Mouse (Mus musculus) heart, embryonic 15.5 days (tissue): ENCODE measurements around the gene Cers5. TPM values are rescaled to one million over a fixed set of nuclear protein-coding genes. Genes with fewer than 3 reads are reported as not detected.
A peak's percentile ranks its signal among the peaks of the same experiment; 100 is the strongest.

ENCODE experiments used
- ATAC-seq: fragments of 200-750 bp; cut with Nextera tagmentation; replicated peaks from 2 replicates; pipeline ENCODE4 v1.8.0; 2017; ENCODE audit warnings: low read depth, moderate TSS enrichment; ENCODE audit not compliant: insufficient number of reproducible peaks, insufficient read depth, low FRiP score
- H3K27ac ChIP-seq: fragments of 300-500 bp; sonication (generic); 2 replicates; pipeline ENCODE4 v1.5.1; 2015; ENCODE audit warnings: mild to moderate bottlenecking, inconsistent platforms
- H3K27me3 ChIP-seq: fragments of 300-500 bp; sonication (generic); 2 replicates; pipeline ENCODE4 v1.6.1; 2015; ENCODE audit warnings: inconsistent platforms
- H3K36me3 ChIP-seq: fragments of 300-500 bp; sonication (generic); 2 replicates; pipeline ENCODE4 v1.6.1; 2015; ENCODE audit warnings: mild to moderate bottlenecking, inconsistent platforms
- H3K4me1 ChIP-seq: fragments of 300-500 bp; sonication (generic); replicated peaks from 2 replicates; pipeline ENCODE4 v1.6.1; 2015; ENCODE audit warnings: inconsistent platforms
- H3K4me2 ChIP-seq: fragments of 300-500 bp; sonication (generic); 2 replicates; pipeline ENCODE4 v1.6.1; 2015; ENCODE audit warnings: inconsistent platforms, mild to moderate bottlenecking, moderate library complexity
- H3K4me3 ChIP-seq: fragments of 300-500 bp; sonication (generic); 2 replicates; pipeline ENCODE4 v1.5.1; 2015; ENCODE audit warnings: mild to moderate bottlenecking, inconsistent platforms
- H3K9ac ChIP-seq: fragments of 300-500 bp; sonication (generic); 2 replicates; pipeline ENCODE4 v1.6.1; 2015; ENCODE audit warnings: mild to moderate bottlenecking, inconsistent platforms
- H3K9me3 ChIP-seq: fragments of 300-500 bp; sonication (generic); replicated peaks from 2 replicates; pipeline ENCODE4 v1.6.1; 2016; ENCODE audit warnings: inconsistent platforms
- WGBS: fragments of 180-500 bp; shearing (Covaris S2); methylation state at CpG from one replicate; pipeline ENCODE4 v1.1.7; 2015; ENCODE audit warnings: mixed read lengths; 5-methylcytosine and 5-hydroxymethylcytosine counted together
- polyA plus RNA-seq: library from polyadenylated mRNA; unstranded; fragments of >200 nt; fragmentation: Nextera tagmentation; extraction: Ambion mirVana; gene quantifications from 2 replicates; pipeline ENCODE4 v1.2.1, GENCODE M21; 2015

The Cers5 gene
- polyA plus RNA-seq, 1 experiment from 2014 or later = 47.6 TPM

DNA sequence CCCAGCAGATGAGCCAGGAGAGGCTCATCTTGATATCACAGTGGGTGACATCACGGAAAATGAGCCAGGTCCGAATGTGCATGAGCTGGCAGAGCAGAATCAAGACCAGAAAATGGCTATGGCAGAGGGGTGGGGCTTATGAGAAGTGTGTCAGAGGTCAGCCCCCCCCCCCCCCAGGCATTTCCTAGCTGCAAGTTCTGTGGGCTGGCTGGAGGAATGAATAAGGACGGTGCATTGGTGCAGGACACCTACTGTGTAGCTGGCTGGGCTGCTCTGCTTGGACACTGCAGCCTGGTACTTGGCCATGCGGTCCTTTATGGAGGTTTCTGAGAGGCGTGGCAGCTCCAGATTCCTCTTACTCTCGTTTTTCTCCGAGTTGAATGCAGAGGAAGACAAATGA is 33.5 kb upstream of the Cers5 start:
- H3K9me3 ChIP-seq = no peaks in the 10 kb centered on the region
- H3K27me3 ChIP-seq = no peaks in the 10 kb centered on the region
- H3K4me2 ChIP-seq = no peak overlapping the region
- peaks cover 10% of the 10 kb centered on the region; the same call in 1 of the 2 replicates for H3K36me3 ChIP-seq
- ATAC-seq = no peak
- no peak overlapping the region for H3K9ac ChIP-seq
- H3K4me1 ChIP-seq = peaks cover 39% of the 10 kb centered on the region
- H3K27ac ChIP-seq = no peak overlapping the region
- WGBS = 56% methylated on average over 7 of the region's 7 CpGs
- no peak overlapping the region for H3K4me3 ChIP-seq

DNA sequence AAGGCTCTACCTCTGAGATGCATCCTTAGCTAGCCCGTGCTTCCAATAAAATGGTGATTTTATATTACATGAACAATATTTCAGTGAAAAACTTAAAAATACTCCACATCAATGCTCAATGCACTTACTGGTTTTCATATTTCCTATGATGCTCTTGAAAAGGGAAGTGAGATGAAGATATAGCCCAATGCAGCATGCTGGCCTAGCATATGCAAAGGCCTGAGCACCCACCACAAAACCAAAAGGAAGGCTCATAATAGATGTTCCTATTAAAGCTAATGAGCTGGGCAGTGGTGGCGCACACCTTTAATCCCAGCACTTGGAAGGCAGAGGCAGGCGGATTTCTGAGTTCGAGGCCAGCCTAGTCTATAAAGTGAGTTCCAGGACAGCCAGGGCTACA is 33.0 kb upstream of the Cers5 start:
- Histone ChIP-seq H3K27ac (no peak overlapping the region), H3K27me3 (no peaks in the 10 kb centered on the region), H3K9ac (no peak overlapping the region), H3K4me3 (no peak overlapping the region), H3K4me1 (peaks cover 39% of the 10 kb centered on the region), H3K9me3 (no peaks in the 10 kb centered on the region), H3K4me2 (no peak overlapping the region), H3K36me3 (peaks cover 12% of the 10 kb centered on the region; the same call in 1 of the 2 replicates)
- WGBS = 93% methylated on average over 4 of the region's 4 CpGs
- no peak for ATAC-seq

DNA sequence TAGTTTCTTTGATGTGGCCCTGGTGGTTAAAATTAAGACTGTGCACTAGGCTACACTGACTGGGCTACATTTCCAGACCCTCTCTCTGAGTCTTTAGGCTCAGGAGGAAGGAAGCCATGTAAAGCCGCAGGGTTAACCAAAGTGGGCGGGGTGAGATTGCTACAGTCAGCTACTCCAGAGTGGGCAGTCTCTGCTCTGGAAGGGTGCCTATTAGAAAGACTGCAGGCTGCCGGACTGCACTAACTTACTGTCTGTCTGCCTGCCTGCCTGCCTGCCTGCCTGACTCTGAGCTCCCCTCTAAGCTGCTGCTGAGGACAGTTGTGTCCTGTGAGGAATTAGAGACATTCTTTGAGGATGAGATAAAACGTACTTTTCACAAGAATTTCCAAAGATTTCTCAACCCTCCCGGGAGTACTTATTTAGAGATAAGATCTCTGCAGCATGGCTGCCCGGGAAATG is 30.5 kb upstream of the Cers5 start:
- H3K4me2 ChIP-seq = no peak overlapping the region
- H3K27me3 ChIP-seq = no peaks in the 10 kb centered on the region
- H3K27ac ChIP-seq = peak overlapping the region; percentile 86
- no peak overlapping the region for H3K4me3 ChIP-seq
- peak; percentile 68 for ATAC-seq
- no peaks in the 10 kb centered on the region for H3K9me3 ChIP-seq
- peaks cover 21% of the 10 kb centered on the region; the same call in 1 of the 2 replicates for H3K36me3 ChIP-seq
- H3K9ac ChIP-seq = no peak overlapping the region
- peaks cover 36% of the 10 kb centered on the region for H3K4me1 ChIP-seq
- 9% methylated on average over 6 of the region's 6 CpGs for WGBS

DNA sequence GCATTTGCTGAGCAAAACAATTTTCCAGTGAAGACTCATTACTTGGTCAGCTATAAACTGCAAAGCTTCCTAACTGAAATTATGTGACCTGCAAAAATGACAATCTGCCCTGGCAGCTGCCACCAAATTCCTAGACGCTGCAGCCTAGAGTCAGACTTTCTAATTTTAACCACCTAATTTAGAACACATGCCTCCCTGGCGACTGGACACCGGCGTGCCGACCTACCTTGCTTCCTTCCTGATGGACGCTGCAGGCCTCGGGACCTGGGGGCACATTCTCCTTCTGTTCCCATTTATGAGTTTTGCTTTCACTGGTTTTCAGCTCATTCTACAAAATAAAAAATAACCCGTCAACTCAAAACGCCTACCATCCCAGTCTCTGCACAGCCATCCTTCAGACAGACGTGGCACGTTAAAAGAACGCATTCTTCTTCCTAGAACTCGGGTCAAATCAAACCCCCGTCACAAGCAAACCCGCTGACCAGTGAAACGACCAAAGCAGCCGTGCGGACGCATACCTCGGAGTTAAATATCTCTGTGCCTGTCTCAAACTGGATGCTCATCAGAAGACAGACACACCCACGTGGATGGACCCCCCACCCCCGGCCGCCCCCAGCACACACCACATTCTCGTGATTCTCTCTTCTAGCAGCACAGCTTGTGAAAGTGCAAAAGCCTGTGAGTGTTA is 29.3 kb upstream of the Cers5 start:
- no peak for ATAC-seq
- 34% methylated on average over 24 of the region's 24 CpGs for WGBS
- H3K27me3 ChIP-seq = no peaks in the 10 kb centered on the region
- peaks cover 24% of the 10 kb centered on the region; the same call in 1 of the 2 replicates for H3K36me3 ChIP-seq
- H3K9ac ChIP-seq = no peak overlapping the region
- peak overlapping the region; percentile 86 for H3K27ac ChIP-seq
- H3K9me3 ChIP-seq = no peaks in the 10 kb centered on the region
- H3K4me2 ChIP-seq = peak overlapping the region; percentile 39
- no peak overlapping the region for H3K4me3 ChIP-seq
- H3K4me1 ChIP-seq = peaks cover 27% of the 10 kb centered on the region

DNA sequence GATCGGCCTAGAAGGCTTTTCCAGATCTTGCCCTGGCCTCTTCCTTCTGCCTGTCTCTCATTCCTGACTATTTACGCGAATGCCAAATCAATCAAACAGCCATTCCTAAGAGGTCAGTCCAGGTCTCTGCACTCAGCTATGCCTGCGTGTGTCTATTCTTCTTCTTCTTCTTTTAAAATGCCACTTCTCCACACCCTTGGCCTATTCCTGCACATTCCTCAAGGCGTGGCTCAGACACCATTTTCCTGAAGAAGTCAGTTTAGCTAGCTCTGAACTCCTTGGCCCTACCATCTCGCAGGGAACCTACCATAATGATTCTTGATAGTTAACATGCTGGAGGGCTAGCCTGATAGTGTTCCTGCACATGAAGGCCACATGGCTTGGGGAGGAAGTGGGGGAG is 27.0 kb upstream of the Cers5 start:
- no peak overlapping the region for H3K4me2 ChIP-seq
- H3K27me3 ChIP-seq = no peaks in the 10 kb centered on the region
- no peak overlapping the region for H3K9ac ChIP-seq
- H3K4me3 ChIP-seq = no peak overlapping the region
- no peaks in the 10 kb centered on the region for H3K9me3 ChIP-seq
- ATAC-seq = no peak
- H3K27ac ChIP-seq = no peak overlapping the region
- H3K4me1 ChIP-seq = peaks cover 27% of the 10 kb centered on the region
- H3K36me3 ChIP-seq = peaks cover 24% of the 10 kb centered on the region
- 68% methylated on average over 6 of the region's 6 CpGs for WGBS

DNA sequence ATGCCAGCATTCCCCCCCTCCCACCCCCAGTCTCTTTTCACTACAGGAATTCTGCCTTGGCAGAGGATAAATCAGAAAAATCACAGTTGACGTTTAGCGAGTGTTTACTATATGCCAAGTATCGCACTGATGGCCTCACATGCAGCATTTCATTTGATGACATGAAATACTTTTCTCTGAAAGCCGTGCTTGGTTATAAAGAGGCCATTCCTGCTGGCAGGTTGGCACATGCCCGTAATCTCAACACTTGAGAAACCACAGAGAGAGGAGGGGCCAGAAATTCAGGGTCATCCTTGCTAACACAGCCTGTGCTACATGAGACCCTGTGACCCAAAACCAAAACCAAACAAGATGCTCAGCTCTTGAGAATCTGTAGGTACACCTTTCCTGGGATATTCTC is 25.2 kb upstream of the Cers5 start:
- Histone ChIP-seq H3K27me3 (no peaks in the 10 kb centered on the region), H3K4me1 (peaks cover 15% of the 10 kb centered on the region), H3K4me2 (no peak overlapping the region), H3K36me3 (peaks cover 36% of the 10 kb centered on the region), H3K9me3 (no peaks in the 10 kb centered on the region), H3K9ac (no peak overlapping the region), H3K27ac (no peak overlapping the region), H3K4me3 (no peak overlapping the region)
- WGBS = 64% methylated on average over 5 of the region's 5 CpGs
- ATAC-seq = no peak

DNA sequence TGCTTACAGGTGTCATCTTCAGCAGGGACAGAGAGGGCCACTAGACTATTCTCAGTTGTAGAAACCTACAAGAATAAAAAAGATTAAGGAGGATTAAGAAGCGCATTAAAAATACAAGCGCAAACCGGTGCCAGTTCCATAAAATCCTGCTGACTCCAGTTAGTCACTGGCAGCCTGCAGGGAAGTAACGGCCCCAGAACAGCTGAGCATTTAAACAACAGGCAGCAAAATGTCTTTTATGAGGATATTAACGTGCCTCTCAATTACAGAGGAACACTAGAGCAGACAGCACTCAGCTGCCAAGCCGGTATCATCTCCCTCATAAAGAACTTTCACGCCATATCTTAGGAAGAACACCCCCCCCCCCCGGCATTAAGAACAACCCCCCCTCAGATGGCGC is 24.1 kb upstream of the Cers5 start:
- no peak for ATAC-seq
- Histone ChIP-seq H3K4me1 (peaks cover 3% of the 10 kb centered on the region), H3K27me3 (no peaks in the 10 kb centered on the region), H3K4me2 (no peak overlapping the region), H3K36me3 (peaks cover 44% of the 10 kb centered on the region), H3K4me3 (no peak overlapping the region), H3K9me3 (no peaks in the 10 kb centered on the region), H3K27ac (no peak overlapping the region), H3K9ac (no peak overlapping the region)
- 83% methylated on average over 9 of the region's 9 CpGs for WGBS

DNA sequence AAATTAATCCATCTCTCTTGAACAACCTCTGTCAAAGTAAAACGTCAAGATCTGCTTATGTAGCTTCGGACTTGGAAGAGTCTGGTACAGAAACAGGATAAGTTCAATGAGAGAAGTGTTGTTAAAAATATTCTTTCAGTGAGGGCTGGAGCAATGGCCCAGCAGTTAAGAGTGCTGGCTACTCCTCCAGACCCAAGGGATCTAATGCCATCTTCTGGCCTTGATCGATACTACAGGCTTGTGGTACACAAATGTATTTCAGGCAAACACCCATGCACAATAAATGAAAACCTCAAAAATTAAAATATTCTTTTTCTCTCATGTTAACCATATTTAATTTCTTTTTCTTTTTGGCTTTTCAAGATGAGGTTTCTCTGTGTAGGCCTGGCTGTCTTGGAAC is 23.4 kb upstream of the Cers5 start:
- ATAC-seq = no peak
- H3K9me3 ChIP-seq = no peaks in the 10 kb centered on the region
- peaks cover 44% of the 10 kb centered on the region for H3K36me3 ChIP-seq
- no peaks in the 10 kb centered on the region for H3K27me3 ChIP-seq
- H3K4me1 ChIP-seq = no peaks in the 10 kb centered on the region
- no peak overlapping the region for H3K4me2 ChIP-seq
- H3K9ac ChIP-seq = no peak overlapping the region
- H3K27ac ChIP-seq = no peak overlapping the region
- H3K4me3 ChIP-seq = no peak overlapping the region
- WGBS = 86% methylated on average over 3 of the region's 3 CpGs

DNA sequence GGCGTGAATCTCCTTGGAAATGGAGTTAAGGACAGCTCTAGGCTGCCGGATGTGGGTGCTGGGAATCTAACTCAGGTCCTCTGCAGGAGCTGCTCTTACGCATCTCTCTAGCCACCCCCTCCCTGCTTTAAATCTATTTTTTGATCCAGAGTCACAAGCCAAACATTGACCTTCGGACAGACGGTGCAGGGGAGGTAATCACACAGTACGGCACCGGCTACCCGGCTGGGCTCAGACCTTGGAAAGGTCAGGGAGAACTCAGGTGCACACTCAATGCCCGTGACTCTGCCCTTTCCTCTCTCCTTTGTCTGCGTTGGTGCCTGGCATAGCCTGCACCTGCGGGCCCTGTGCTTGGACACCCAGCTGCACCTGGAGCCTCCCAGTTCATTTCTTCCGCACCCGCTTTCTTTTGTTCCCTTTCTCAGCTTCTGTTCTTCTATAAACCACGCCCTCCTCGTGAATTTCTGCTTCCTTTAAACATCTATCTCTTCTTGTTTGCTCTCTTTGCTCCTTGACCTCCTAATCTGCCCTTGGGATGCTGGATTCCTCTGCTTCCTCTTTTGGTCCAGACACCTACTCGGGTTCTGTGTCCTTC is 19.6 kb upstream of the Cers5 start:
- WGBS = 87% methylated on average over 16 of the region's 16 CpGs
- Histone ChIP-seq H3K27me3 (no peaks in the 10 kb centered on the region), H3K27ac (no peak overlapping the region), H3K4me2 (no peak overlapping the region), H3K9me3 (no peaks in the 10 kb centered on the region), H3K36me3 (peaks cover 36% of the 10 kb centered on the region), H3K4me1 (0 out of 2 replicates have a peak, but pooled peaks cover 3% of the 10 kb centered on the region), H3K9ac (no peak overlapping the region), H3K4me3 (no peak overlapping the region)
- no peak for ATAC-seq

DNA sequence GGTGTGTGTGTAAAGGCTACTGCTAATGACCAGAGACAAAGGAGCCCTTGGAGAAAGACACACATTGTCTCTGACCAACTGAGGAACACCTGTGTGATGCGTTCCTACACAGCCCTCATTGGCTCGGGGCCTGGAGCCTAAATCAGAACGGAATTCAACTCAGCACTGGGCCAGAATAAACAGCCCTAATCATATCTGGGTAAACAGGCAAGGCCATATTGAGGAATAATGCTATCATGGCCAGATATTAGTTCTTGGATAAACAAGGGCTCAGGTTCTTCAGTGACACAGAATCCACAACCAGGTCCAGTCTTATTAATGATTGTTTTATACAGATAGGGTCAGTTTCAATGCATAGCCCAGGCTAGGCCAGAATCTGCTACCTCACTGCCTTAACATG is 18.3 kb upstream of the Cers5 start:
- H3K4me2 ChIP-seq = no peak overlapping the region
- no peak overlapping the region for H3K9ac ChIP-seq
- 0 out of 2 replicates have a peak, but pooled peaks cover 3% of the 10 kb centered on the region for H3K4me1 ChIP-seq
- no peaks in the 10 kb centered on the region for H3K27me3 ChIP-seq
- no peak overlapping the region for H3K4me3 ChIP-seq
- H3K36me3 ChIP-seq = peaks cover 34% of the 10 kb centered on the region; the same call in 1 of the 2 replicates
- WGBS = 72% methylated on average over 3 of the region's 3 CpGs
- no peaks in the 10 kb centered on the region for H3K9me3 ChIP-seq
- no peak overlapping the region for H3K27ac ChIP-seq
- ATAC-seq = no peak

DNA sequence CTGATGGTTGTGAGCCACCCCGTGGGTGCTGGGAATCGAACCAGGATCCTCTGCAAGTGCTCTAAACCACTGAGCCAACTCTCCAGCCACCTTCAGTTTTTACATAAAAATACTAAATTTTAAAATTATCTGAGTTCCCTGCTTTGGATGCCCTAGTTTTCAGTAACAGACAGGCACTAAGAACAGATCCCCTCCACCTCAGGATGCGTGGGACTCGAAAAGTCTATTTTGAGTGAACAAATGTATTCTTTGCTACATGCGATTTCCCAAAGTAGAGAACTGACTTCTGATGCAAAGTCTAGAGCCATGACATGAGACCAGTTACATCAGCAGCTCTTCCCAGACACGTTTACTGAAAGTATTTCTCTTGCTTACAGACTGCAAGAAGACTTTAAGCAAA is 17.8 kb upstream of the Cers5 start:
- H3K4me1 ChIP-seq = 0 out of 2 replicates have a peak, but pooled peaks cover 3% of the 10 kb centered on the region
- no peak overlapping the region for H3K27ac ChIP-seq
- H3K9ac ChIP-seq = no peak overlapping the region
- H3K4me3 ChIP-seq = no peak overlapping the region
- no peaks in the 10 kb centered on the region for H3K9me3 ChIP-seq
- H3K36me3 ChIP-seq = peaks cover 31% of the 10 kb centered on the region; the same call in 1 of the 2 replicates
- H3K4me2 ChIP-seq = no peak overlapping the region
- ATAC-seq = no peak
- WGBS = 94% methylated on average over 6 of the region's 6 CpGs
- no peaks in the 10 kb centered on the region for H3K27me3 ChIP-seq
